Mouse (Mus musculus) layer of hippocampus, postnatal 10 days (tissue): ENCODE data around the gene Rapgef1. TPM values are rescaled to one million over a fixed set of nuclear protein-coding genes. Genes with fewer than 3 reads are reported as not detected.
"Not testable (repeated sequence)": the region's sequence is repeated elsewhere in the genome, so short reads cannot be mapped to it uniquely, and the experiment has no call there.

Experiments
- DNase-seq, 2 experiments: peaks; one replicate each; pipeline ENCODE4 v3.0.0; 2021; ENCODE audit warnings: low spot score in 2 of 2
- total RNA-seq, 2 experiments: library from RNA; stranded (reverse); gene quantifications; 2 replicates each; pipeline ENCODE4 v1.2.3; 2021

The Rapgef1 gene
- total RNA-seq, 2 experiments from 2014 or later = 119 to 123 TPM

DNA sequence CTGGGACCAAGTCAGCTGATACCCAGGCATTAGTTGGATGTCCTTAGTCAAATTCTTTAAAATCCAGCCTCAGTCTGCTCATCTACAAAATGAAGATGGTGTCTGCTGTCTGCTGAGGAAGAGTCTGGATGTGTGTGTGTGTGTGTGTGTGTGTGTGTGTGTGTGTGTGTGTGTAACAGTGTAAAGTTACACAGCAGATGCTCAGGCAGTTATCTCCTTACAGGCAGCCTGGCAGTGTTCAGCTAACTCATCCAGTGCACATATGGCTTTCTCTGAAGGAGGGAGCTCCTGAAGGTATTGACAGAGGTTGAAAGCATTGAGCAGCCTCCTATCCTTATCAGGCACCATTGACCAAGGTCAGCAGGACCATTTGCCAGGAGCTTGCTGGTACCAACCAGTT is 81.4 kb downstream of the Rapgef1 start:
- no peak for DNase-seq

GRCm38 (mm10) chr2:29701393-29701792 is 81.9 kb downstream of the Rapgef1 start:
- DNase-seq = no peak

- DNase-seq = no peak
Observed at GRCm38 (mm10) chr2:29702189-29702588, 82.7 kb downstream of the Rapgef1 start.

- DNase-seq = no peak
Observed at GRCm38 (mm10) chr2:29703104-29704081, 83.9 kb downstream of the Rapgef1 start.

GRCm38 (mm10) chr2:29705493-29705892 is 86.0 kb downstream of the Rapgef1 start:
- no peak for DNase-seq

DNA sequence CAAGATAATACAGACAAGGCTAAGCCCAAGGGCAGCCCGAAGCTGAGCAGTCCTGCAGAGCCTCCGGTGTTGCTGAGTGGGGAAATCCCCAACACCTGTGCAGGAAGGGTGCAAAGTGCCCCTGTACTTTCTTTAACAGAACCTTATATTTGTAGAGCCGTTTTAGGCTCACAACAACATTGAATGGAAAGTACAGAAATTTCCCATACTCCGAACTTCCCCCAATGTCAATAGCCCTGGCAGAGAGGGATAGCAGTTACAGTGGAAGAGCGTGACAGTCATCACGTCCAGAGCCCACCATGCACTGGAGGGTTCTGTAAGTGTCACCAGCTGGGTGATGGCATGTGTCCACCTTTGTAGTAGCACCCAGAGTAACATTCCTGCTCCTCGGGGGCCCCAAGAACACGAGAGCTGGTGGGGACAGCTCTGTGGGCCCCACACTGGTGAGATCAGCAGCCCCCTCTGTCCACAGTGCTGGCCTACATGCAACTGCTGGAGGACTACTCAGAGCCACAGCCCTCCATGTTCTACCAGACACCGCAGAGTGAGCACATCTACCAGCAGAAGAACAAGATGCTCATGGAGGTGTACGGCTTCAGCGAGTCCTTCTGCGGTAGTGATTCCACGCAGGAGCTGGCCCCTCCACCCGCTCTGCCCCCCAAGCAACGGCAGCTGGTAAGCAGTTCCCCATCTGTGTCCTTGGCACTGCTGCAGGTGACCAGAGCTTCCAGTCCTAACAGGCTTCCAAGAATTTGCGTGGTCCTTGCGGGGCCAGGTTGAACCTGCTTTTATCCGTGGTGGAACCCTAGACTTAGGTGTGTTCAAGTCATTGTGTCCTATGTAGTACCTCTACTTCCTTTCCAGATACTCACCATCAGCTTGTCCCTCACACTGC is 87.5 kb downstream of the Rapgef1 start:
- peak in 1 of 2 experiments; percentile 37 for DNase-seq

DNA sequence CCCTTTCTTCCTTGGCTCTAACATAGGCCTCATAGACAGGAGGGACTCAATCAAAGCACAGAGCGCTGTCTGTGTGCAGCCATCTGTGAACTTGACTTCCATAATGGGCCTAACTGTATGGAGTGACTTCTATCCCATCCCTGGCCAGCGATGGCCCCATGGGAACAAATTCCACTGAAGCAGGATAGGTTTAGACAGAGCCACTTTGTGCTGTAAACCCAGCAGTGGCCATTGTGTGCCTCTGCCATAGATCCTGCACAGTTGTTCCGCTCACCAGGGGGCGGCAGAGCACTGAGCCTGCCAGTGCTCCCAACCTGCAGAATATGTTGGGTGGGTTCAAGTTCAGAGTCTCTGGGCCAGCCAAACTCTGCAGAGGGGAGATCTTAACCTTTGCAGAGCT is 88.2 kb downstream of the Rapgef1 start:
- peak; percentile 36 to 60 for DNase-seq

GRCm38 (mm10) chr2:29708209-29708608 is 88.7 kb downstream of the Rapgef1 start:
- not testable (repeated sequence) for DNase-seq

DNA sequence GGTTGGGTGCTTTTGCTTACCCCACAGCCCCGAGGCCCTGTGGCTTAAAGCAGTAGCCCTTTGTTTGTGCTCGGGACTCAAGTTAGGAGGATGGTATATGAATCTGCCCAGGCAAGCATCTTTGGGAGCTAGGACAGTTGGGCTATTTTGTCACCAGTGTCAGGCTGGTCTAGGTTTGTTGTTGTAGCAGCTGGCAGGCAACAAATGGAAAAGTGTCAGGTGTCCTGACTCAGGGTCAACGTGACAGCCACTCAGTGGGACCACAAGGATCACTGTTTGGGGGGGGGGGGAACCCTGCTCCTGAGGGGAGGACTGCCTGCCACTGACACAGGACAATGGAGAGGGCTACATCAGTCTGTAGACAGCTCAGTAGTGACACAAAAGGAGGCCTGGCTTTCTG is 91.5 kb downstream of the Rapgef1 start:
- DNase-seq = no peak

DNA sequence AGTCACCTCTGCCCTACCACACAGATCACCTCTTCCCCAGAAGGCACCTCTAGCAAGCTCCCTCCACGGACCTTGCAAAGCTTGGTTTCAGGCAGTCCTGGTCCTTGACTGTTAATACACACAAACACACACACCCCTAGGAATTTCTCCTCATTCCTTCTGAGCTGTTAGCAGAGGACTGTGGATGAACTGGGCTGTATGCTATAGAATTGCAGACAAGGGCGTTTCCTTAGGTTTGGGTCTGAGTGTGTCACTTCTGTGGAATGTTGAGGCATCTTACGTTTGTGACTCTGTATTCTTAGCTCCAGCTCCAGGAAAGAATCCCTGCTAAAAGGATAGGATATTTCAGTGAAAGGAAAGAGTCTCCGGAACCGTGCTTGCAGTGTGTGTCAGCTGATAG is 92.4 kb downstream of the Rapgef1 start:
- DNase-seq = no peak

GRCm38 (mm10) chr2:29713501-29713900 is 94.0 kb downstream of the Rapgef1 start:
- DNase-seq = no peak

DNA sequence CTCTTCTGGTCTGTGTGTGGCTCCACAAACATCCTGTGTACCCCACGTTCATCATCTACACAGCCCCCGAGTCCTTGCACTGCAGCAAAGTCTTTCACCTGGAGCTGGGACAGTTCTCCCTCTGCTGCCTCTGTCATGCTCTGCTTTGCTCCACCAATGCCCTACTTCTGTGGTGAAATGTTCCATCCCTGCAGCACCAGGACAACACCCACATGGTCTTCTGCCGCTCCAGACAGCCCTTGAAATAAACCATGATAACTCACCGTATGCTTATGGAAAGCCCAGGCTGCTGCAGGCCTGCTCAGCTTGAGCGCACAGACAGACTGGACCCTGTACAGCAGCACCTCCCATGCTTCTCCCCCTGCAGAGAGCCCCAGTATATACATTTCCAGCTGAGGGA is 94.6 kb downstream of the Rapgef1 start:
- DNase-seq = no peak

DNA sequence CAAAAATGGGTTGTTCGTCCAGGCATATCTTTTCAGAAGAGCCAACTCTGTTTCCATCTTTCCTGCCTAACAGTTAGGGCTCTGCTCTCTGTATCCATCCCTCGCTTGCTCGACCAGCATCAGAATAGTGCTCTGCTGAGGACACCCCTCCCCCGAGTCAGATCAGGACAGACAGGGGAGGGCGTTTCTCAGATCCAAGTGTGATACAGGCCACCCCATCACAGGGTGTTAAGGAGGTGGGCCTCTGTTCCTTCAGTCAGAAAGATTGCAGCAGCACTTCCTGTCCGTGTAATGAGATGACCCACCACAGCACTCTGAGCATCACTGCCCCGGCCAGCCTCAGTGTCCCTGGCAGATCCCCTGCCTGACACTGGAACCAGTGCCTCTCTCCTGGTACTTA is 96.6 kb downstream of the Rapgef1 start:
- no peak for DNase-seq

GRCm38 (mm10) chr2:29716691-29717090 is 97.2 kb downstream of the Rapgef1 start:
- no peak for DNase-seq

GRCm38 (mm10) chr2:29718581-29718980 is 99.1 kb downstream of the Rapgef1 start:
- DNase-seq = no peak

GRCm38 (mm10) chr2:29723132-29723531 is 103.6 kb downstream of the Rapgef1 start:
- no peak for DNase-seq

- DNase-seq = no peak
Observed at GRCm38 (mm10) chr2:29724664-29725365, 105.3 kb downstream of the Rapgef1 start.

DNA sequence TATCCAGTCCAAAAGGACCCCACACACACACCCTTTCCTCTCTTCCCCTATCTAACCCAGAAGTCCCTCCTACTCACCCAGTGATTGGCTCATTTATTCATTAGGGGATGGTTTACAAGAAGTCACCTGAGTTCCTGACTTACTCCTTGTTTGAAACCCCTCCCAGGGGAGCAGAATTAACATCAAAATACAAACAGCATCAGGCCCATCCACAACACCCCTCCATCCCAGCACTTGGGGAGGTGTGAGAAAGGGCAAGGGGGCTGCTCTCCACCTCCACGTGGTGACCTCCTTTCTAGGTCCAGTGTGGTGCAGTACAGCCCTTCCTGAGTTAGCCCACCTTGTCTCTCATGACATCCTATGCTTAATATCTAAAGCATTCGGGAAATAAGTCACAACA is 110.0 kb downstream of the Rapgef1 start:
- DNase-seq = no peak

GRCm38 (mm10) chr2:29731545-29731944 is 112.0 kb downstream of the Rapgef1 start:
- peak in 1 of 2 experiments; percentile 51 for DNase-seq

GRCm38 (mm10) chr2:29732559-29732958 is 113.0 kb downstream of the Rapgef1 start:
- no peak for DNase-seq

DNA sequence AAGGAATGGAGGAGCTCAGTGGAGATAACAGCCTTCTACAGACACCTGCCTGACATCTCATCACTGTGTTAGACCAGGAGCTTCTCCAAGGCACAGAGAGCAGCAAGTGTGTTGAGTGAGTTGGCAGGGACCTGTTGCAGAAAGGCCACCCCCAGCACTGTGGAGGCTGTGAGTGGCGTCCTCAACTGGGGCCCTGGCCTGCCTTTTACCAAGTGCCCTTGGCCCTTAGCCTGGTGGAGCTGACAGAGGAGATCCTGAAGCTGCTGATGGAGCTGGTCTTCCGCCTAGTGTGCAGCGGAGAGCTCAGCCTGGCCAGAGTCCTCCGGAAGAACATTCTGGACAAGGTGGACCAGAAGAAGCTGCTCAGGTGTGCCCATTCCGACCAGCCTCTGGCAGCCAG is 113.8 kb downstream of the Rapgef1 start:
- no peak for DNase-seq
